Mouse (Mus musculus) hindbrain, embryonic 12.5 days (tissue): Measurements from ENCODE around the gene Gm12253. TPM values are rescaled to one million over a fixed set of nuclear protein-coding genes. Genes with fewer than 3 reads are reported as not detected.

ENCODE experiments used
- polyA plus RNA-seq: library from polyadenylated mRNA; unstranded; fragments of >200 nt; fragmentation: Nextera tagmentation; extraction: Ambion mirVana; gene quantifications from 2 replicates; pipeline ENCODE4 v1.2.1, GENCODE M21; 2016

The Gm12253 gene
- polyA plus RNA-seq, 1 experiment from 2014 or later = not detected

Other genes starting within 250 kb of the Gm12253 start
- 1.9 and 2.0 TPM in 2 replicates for gene Igtp, start 233.0 kb upstream of the Gm12253 start, polyA plus RNA-seq
- gene Irgm2, start 232.9 kb upstream of the Gm12253 start, polyA plus RNA-seq = 0.87 and 0.96 TPM in 2 replicates
- 0.17 TPM in 1 of 2 replicates, not detected in the other for gene 4930438A08Rik, start 157.8 kb upstream of the Gm12253 start, polyA plus RNA-seq
- 24.1 and 24.5 TPM in 2 replicates for gene Zfp692, start 125.5 kb upstream of the Gm12253 start, polyA plus RNA-seq
- gene Zfp672, start 102.2 kb upstream of the Gm12253 start, polyA plus RNA-seq = 34.1 and 39.4 TPM in 2 replicates
- 49.1 and 50.7 TPM in 2 replicates for gene Sh3bp5l, start 101.8 kb upstream of the Gm12253 start, polyA plus RNA-seq
- not detected in 2 replicates for gene Lypd8, start 53.5 kb upstream of the Gm12253 start, polyA plus RNA-seq
- not detected in 2 replicates for gene 1810065E05Rik, start 11.4 kb upstream of the Gm12253 start, polyA plus RNA-seq
- not detected in 2 replicates for gene Lypd9, start 20.4 kb downstream of the Gm12253 start, polyA plus RNA-seq
- not detected in 2 replicates for gene Olfr30, start 29.7 kb downstream of the Gm12253 start, polyA plus RNA-seq
- not detected in 2 replicates for gene Olfr332, start 60.0 kb downstream of the Gm12253 start, polyA plus RNA-seq
- gene Olfr331, start 70.0 kb downstream of the Gm12253 start, polyA plus RNA-seq = not detected in 2 replicates
- gene Olfr330, start 102.3 kb downstream of the Gm12253 start, polyA plus RNA-seq = not detected in 2 replicates
- not detected in 2 replicates for gene Olfr329-ps, start 113.9 kb downstream of the Gm12253 start, polyA plus RNA-seq
- not detected in 2 replicates for gene Olfr328, start 123.1 kb downstream of the Gm12253 start, polyA plus RNA-seq
- not detected in 2 replicates for gene Olfr224, start 138.0 kb downstream of the Gm12253 start, polyA plus RNA-seq
- gene Olfr325, start 145.2 kb downstream of the Gm12253 start, polyA plus RNA-seq = not detected in 2 replicates
- not detected in 2 replicates for gene Olfr324, start 162.6 kb downstream of the Gm12253 start, polyA plus RNA-seq
- gene 2210407C18Rik, start 183.5 kb downstream of the Gm12253 start, polyA plus RNA-seq = not detected in 2 replicates
- not detected in 2 replicates for gene Olfr323, start 197.9 kb downstream of the Gm12253 start, polyA plus RNA-seq
- gene Trim58, start 207.9 kb downstream of the Gm12253 start, polyA plus RNA-seq = 0.51 and 0.53 TPM in 2 replicates
- gene Olfr322, start 226.2 kb downstream of the Gm12253 start, polyA plus RNA-seq = not detected in 2 replicates
- gene Olfr320, start 248.5 kb downstream of the Gm12253 start, polyA plus RNA-seq = not detected in 2 replicates